Mouse (Mus musculus): ENCODE results near the gene Hcst. TPM values are rescaled to one million over a fixed set of nuclear protein-coding genes. Genes with fewer than 3 reads are reported as not detected.

Hcst gene
- 2.2 and 2.4 TPM in 2 replicates for polyA plus RNA-seq (2015; fragmentation: Nextera tagmentation; extraction: Ambion mirVana)

DNA sequence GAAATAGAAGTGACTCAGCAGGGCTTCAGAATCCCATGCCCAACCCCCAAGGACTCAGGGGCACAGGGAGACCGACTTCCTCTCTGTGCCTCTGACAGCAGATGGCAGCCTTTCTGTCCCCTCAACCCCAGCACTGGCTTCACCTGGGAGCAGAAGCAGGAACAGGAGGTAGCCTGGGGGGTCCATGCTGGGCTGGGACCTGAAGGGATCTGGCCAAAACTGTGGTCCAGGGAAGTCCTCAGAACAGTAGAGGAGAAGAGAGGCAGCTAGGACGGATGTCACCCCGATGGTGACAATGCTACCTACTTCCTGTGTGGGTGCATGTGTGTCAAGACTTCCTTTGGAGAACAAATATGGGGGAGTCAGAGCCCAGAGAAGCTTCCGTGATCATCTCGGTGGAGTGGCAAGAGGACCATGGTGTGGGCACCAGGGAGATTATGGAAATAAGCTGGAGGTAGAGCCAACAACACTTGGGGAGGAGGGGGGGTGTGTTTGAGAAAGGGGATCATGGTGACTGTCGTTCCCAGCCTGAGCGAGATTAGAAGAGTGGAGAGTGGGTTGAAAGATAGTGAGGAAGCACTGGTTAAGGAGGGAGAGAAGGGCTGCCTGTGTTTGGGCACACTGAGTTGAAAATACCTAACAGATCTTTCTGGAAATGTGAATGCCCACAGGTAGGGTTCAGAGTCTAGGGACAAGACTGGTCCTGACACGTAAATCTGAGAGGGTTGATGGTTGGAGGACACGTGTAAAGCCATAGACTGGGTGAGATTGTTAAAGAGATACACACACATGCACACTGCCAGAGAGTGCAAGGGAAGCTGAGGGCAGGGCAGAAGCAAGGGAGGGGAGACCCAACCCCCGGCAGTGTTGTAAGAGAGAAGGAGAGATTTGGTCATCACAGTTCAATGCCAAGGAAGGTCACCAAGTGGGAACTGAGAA, at the start of gene Hcst:
TSS of gene Hcst (minus strand) at position 294 of the 939 bp plus-strand sequence.
- Histone ChIP-seq H3K36me3 (no peaks in the 10 kb centered on the region), H3K9ac (no peak within 1 kb of the TSS), H3K4me2 (replicated peaks) (no peak within 1 kb of the TSS), H3K4me3 (replicated peaks) (no peak within 1 kb of the TSS), H3K9me3 (replicated peaks) (0 out of 2 replicates have a peak, but pooled peaks cover 5% of the 10 kb centered on the region), H3K27me3 (no peaks in the 10 kb centered on the region), H3K27ac (replicated peaks) (no peak within 1 kb of the TSS), H3K4me1 (peaks cover 18% of the 10 kb centered on the region)
- ATAC-seq (ENCODE audit: insufficient number of reproducible peaks, low FRiP score, low TSS enrichment, low read depth) = no peak
- WGBS = 70% methylated on average over 10 of the region's 10 CpGs

DNA sequence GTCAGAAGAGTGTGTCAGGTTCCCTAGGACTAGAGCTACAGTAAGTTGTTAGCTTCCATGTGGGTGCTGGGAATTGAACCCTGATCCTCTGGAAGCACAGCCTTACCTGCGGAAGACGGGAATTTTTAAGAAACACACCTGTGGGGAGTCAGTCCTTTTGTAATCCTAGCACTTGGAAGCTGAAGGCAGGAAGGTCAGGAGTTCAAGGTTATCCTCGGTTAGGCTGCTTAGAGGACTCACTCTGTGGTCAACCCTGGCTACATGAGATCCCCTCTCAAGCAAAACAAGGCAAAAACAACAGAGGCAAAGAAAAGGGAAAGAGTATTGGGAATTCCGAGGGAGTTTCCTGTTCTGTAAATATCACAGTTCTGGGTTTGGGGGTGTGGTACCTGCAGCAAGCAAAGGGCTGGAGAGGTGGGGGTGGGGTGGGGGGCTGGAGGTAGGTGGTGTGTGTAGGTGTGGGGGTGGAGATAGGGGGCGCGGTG, 45.2 kb upstream of the Hcst start:
- WGBS = 9% methylated on average over 6 of the region's 6 CpGs
- H3K27me3 ChIP-seq = peaks cover 82% of the 10 kb centered on the region
- H3K36me3 ChIP-seq = no peaks in the 10 kb centered on the region
- no peaks in the 10 kb centered on the region for H3K9me3 ChIP-seq (replicated peaks)
- ATAC-seq (ENCODE audit: insufficient number of reproducible peaks, low FRiP score, low TSS enrichment, low read depth) = no peak
- H3K4me2 ChIP-seq (replicated peaks) = no peak overlapping the region
- H3K9ac ChIP-seq = no peak overlapping the region
- H3K4me3 ChIP-seq (replicated peaks) = no peak overlapping the region
- peaks cover 4% of the 10 kb centered on the region; the same call in 1 of the 2 replicates for H3K4me1 ChIP-seq
- no peak overlapping the region for H3K27ac ChIP-seq (replicated peaks)

DNA sequence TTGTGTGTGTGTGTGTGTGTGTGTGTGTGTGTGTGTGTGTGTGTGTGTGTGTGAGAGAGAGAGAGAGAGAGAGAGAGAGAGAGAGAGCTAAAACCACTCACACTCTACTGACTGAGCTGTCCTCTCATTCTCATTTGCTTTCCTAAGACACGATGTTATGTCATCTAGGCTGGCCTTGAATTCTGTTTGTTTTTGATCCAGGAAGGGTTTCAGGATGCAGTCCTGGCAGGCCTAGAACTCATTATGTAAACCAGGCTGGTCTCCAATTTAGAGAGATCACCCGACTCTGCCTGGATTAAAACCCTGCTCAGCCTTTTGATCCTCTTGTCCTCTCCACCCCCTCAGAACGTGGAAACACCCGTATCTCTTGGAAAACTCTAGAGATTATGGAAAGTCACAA, 44.3 kb upstream of the Hcst start:
- Histone ChIP-seq H3K9me3 (replicated peaks) (no peaks in the 10 kb centered on the region), H3K4me2 (replicated peaks) (no peak overlapping the region), H3K27me3 (peaks cover 89% of the 10 kb centered on the region), H3K36me3 (no peaks in the 10 kb centered on the region), H3K9ac (no peak overlapping the region), H3K4me1 (peaks cover 4% of the 10 kb centered on the region; the same call in 1 of the 2 replicates), H3K4me3 (replicated peaks) (no peak overlapping the region), H3K27ac (replicated peaks) (no peak overlapping the region)
- no peak for ATAC-seq (ENCODE audit: insufficient number of reproducible peaks, low FRiP score, low TSS enrichment, low read depth)
- 15% methylated on average over 4 of the region's 4 CpGs for WGBS

DNA sequence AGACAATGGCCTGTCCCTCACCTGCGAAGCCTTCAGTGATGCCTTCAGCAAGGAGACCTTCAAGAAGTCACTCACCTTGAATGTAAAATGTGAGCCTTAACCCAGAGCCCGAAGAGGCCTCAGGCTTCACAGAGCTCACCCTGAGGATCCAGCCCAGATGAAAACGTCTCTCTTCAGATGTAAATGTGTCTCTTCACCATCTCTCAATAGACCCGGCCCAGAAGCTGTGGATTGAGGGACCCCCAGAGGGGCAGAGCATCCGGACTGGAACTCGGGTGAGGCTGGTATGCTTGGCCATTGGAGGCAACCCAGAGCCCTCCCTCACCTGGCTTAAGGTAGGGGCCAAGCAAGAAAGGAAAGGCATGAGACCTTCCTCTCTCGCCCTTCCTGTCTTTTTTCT, 43.9 kb upstream of the Hcst start:
- Histone ChIP-seq H3K9ac (no peak overlapping the region), H3K27me3 (peaks cover 92% of the 10 kb centered on the region), H3K4me1 (peaks cover 4% of the 10 kb centered on the region; the same call in 1 of the 2 replicates), H3K4me3 (replicated peaks) (no peak overlapping the region), H3K9me3 (replicated peaks) (no peaks in the 10 kb centered on the region), H3K4me2 (replicated peaks) (no peak overlapping the region), H3K36me3 (no peaks in the 10 kb centered on the region), H3K27ac (replicated peaks) (no peak overlapping the region)
- no peak for ATAC-seq (ENCODE audit: insufficient number of reproducible peaks, low FRiP score, low TSS enrichment, low read depth)
- WGBS = 29% methylated on average over 7 of the region's 7 CpGs

DNA sequence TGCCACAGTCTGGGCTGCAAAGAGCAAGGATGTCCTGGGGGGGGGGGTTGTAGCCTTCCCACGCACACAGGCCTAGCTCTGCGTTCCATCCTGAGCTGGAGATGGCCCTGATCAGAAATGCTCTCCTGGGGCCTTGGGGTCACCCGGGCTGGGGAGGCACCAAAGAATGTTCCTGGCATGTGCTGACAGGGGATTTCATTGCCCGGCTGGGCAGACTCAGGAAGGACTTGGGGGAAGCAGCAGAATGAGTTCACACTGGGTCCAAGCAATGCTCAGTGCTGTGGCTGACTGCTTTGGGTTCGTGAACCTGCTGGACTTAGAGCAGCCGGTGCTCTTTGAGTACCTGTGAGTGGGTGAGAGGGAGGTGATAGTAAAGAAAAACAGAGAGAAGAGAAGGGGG, 39.8 kb upstream of the Hcst start:
- no peaks in the 10 kb centered on the region for H3K9me3 ChIP-seq (replicated peaks)

DNA sequence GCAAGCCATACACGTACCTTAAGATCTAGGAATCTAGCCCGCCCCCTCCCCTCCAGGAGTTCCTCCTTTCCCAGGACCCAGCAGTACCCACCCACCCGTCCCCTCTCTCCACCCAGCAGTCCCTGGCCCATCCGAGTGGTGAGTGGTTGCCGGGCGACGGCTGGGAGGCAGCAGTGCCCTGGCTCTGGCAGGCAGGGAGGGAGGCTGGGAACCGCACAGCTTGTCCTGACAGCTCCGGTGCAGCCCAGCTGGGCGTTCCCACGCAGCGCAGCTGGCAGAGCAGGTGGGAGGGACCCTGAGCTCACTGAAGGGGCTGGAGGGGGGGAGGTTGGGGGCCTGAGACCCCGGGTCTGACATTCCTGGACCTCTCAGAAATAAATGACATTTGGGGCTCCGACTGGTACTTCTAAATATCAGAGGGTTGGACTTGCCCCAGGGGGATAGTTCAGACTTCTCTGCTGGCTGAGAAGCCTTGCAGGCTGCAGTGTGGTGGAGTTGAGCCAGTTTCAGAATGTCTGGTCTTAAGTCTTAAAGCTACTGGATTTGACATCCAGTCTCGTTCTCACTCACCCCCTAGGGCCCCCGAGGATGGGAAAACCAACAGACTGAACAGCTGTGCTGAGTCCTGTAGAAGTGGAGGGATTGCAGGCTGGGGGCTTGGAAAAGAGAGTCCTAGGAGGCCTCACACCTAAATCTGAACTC, 38.1 kb upstream of the Hcst start, which contains the start of the genes Kirrel2 and Nphs1:
TSS of gene Kirrel2 (minus strand) at position 62 of the 702 bp plus-strand sequence.
TSS of gene Nphs1 (plus strand) at position 687 of the 702 bp plus-strand sequence.
- WGBS = under 1% methylated on average over 16 of the region's 16 CpGs

More for the DNA sequence above, 39.8 kb upstream of the Hcst start:
- no peak for ATAC-seq (ENCODE audit: insufficient number of reproducible peaks, low FRiP score, low TSS enrichment, low read depth)
- H3K36me3 ChIP-seq = no peaks in the 10 kb centered on the region
- H3K27me3 ChIP-seq = peaks cover 91% of the 10 kb centered on the region
- H3K9ac ChIP-seq = no peak overlapping the region
- no peak overlapping the region for H3K27ac ChIP-seq (replicated peaks)
- H3K4me2 ChIP-seq (replicated peaks) = no peak overlapping the region
- no peak overlapping the region for H3K4me3 ChIP-seq (replicated peaks)
- H3K4me1 ChIP-seq = peaks cover 18% of the 10 kb centered on the region
- WGBS = 24% methylated on average over 6 of the region's 6 CpGs

DNA sequence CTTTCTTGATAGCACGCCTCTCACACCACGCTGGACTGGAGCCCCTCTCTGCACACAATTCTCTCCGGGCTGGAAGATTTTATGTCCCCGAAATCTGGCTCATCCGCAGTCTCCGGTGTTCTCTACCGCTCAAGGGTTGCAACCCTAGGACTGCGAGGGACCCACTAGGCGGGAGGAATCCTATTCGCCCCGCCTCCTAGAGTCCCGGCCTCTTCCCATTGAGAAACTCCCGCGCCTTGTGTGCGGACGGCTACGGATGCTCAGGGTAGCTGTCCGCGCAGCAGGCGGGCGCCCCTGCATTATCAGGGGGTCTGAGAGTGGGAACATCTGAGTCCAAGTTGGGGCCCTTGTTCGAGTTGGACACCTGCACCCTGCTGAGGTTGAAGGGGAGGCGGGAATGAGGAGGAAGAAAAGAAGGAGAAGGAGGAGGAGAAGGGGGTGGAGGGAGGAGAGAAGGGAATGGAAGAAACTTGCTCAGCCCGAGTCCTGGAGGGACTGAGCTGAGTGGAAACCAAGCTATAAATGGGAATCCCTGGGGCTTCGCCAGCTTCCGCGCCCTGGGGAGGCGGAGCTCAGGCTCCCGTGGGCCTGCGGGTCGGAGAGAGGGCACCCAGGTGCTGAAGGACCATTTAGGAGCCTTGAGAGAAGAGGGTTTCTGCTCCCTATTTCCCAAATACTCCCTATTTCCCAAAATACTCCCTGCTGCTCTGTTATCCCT, 37.4 kb upstream of the Hcst start:
- H3K4me2 ChIP-seq (replicated peaks) = peak overlapping the region; percentile 42
- peaks cover 24% of the 10 kb centered on the region for H3K4me1 ChIP-seq
- H3K27ac ChIP-seq (replicated peaks) = no peak overlapping the region
- under 1% methylated on average over 31 of the region's 31 CpGs for WGBS
- H3K36me3 ChIP-seq = no peaks in the 10 kb centered on the region
- H3K9me3 ChIP-seq (replicated peaks) = no peaks in the 10 kb centered on the region
- ATAC-seq (ENCODE audit: insufficient number of reproducible peaks, low FRiP score, low TSS enrichment, low read depth) = peak; percentile 36; the same call in 1 of the 2 replicates
- H3K4me3 ChIP-seq (replicated peaks) = peak overlapping the region; percentile 22
- H3K9ac ChIP-seq = no peak overlapping the region
- H3K27me3 ChIP-seq = peaks cover 96% of the 10 kb centered on the region

More for the DNA sequence above, 38.1 kb upstream of the Hcst start, which contains the start of the genes Kirrel2 and Nphs1:
- Histone ChIP-seq H3K9ac (no peak within 1 kb of the TSS), H3K4me3 (replicated peaks) (peak within 1 kb of the TSS; percentile 22), H3K9me3 (replicated peaks) (no peaks in the 10 kb centered on the region), H3K27me3 (peaks cover 96% of the 10 kb centered on the region), H3K4me2 (replicated peaks) (peak within 1 kb of the TSS; percentile 42), H3K27ac (replicated peaks) (no peak within 1 kb of the TSS), H3K4me1 (peaks cover 24% of the 10 kb centered on the region), H3K36me3 (no peaks in the 10 kb centered on the region)
- peak; percentile 59; the same call in 1 of the 2 replicates for ATAC-seq (ENCODE audit: insufficient number of reproducible peaks, low FRiP score, low TSS enrichment, low read depth)

DNA sequence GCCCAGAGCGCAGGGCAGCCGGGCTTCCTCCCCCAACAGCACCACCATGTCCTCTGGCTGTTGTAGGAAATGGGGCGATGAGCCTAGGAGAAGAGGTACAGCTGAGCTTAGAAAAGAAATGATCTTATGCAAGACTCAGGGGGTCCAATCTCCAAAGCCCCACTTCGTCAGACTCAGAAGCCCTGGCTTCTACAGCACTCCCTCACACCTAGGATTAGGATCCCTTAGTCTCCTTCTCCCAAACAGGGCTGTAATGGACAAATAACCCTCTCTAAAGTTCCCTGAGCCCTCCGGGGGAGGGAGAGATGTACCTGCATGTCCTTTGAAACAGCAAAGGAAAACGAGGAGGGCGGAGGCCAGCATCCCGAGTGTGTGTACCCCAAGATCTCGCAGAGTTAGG, 36.8 kb upstream of the Hcst start:
- Histone ChIP-seq H3K4me2 (replicated peaks) (peak overlapping the region; percentile 42), H3K9me3 (replicated peaks) (no peaks in the 10 kb centered on the region), H3K9ac (no peak overlapping the region), H3K4me3 (replicated peaks) (peak overlapping the region; percentile 22; the same call in 1 of the 2 replicates), H3K27ac (replicated peaks) (no peak overlapping the region), H3K36me3 (no peaks in the 10 kb centered on the region), H3K4me1 (peaks cover 24% of the 10 kb centered on the region), H3K27me3 (peaks cover 95% of the 10 kb centered on the region)
- no peak for ATAC-seq (ENCODE audit: insufficient number of reproducible peaks, low FRiP score, low TSS enrichment, low read depth)
- WGBS = 2% methylated on average over 9 of the region's 9 CpGs

DNA sequence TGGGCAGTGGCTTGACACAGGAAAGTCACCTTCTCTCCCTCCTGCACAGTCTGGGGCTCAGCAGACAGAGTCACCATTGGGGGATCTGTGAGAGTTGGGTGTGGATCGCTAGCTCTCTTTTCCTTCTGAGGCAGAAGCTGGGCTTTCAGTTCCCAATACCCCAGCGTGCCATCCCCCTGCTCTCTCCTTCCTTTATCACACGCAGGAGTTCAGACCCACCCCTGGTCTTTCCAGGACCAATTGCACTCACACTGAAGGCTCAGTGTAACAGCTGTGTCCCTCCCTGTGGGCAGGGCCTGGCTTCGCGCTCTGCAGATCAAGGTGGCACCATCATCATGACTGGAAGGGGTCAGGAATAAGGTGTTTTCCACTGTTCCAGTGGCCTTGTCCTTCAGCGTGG, 34.6 kb upstream of the Hcst start:
- no peak for ATAC-seq (ENCODE audit: insufficient number of reproducible peaks, low FRiP score, low TSS enrichment, low read depth)
- Histone ChIP-seq H3K27ac (replicated peaks) (no peak overlapping the region), H3K9me3 (replicated peaks) (no peaks in the 10 kb centered on the region), H3K4me2 (replicated peaks) (no peak overlapping the region), H3K4me3 (replicated peaks) (no peak overlapping the region), H3K4me1 (peaks cover 24% of the 10 kb centered on the region), H3K9ac (no peak overlapping the region), H3K36me3 (no peaks in the 10 kb centered on the region), H3K27me3 (peaks cover 86% of the 10 kb centered on the region)
- 9% methylated on average over 6 of the region's 6 CpGs for WGBS

DNA sequence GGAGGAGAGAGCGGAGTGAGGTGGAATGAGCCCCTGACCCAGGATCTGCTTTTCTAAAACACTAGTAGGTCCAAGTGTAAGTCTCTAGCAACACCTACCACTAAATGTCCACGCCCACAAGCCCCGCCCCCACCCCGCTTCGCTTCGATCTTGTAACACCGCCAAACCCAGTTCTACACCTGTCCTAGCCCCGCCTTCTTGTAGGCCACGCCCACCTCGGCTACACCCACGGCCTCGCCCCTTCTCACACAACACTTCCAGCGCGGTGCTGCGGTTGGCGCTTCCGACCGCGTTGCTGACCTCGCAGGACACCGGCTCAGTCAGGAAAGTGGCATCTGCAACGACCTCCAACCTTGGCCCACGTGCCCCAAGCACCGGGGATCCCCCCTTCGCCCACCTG, 34.1 kb upstream of the Hcst start:
- no peak overlapping the region for H3K9ac ChIP-seq
- peaks cover 24% of the 10 kb centered on the region for H3K4me1 ChIP-seq
- WGBS = 2% methylated on average over 25 of the region's 25 CpGs
- H3K27me3 ChIP-seq = peaks cover 81% of the 10 kb centered on the region
- H3K4me3 ChIP-seq (replicated peaks) = peak overlapping the region; percentile 10; the same call in 1 of the 2 replicates
- H3K27ac ChIP-seq (replicated peaks) = no peak overlapping the region
- H3K9me3 ChIP-seq (replicated peaks) = no peaks in the 10 kb centered on the region
- H3K36me3 ChIP-seq = no peaks in the 10 kb centered on the region
- H3K4me2 ChIP-seq (replicated peaks) = peak overlapping the region; percentile 35
- 0 out of 2 replicates have a peak, but pooled peaks have one; percentile 37 for ATAC-seq (ENCODE audit: insufficient number of reproducible peaks, low FRiP score, low TSS enrichment, low read depth)
